Mouse (Mus musculus): ENCODE results near the gene Dbndd1. TPM values are rescaled to one million over a fixed set of nuclear protein-coding genes. Genes with fewer than 3 reads are reported as not detected.
A peak's percentile ranks its signal among the peaks of the same experiment; 100 is the strongest.

Dbndd1 gene
- polyA plus RNA-seq, 1 experiment from 2014 or later = 94.2 TPM

GRCm38 (mm10) chr8:123518172-123518571 lies 2.9 kb upstream of the Dbndd1 start:
- ATAC-seq = no peak
- H3K9ac ChIP-seq (ENCODE audit: low read length) = peak overlapping the region; percentile 32; the same call in 1 of the 2 replicates

GRCm38 (mm10) chr8:123516596-123516995 lies 1.3 kb upstream of the Dbndd1 start:
- H3K27ac ChIP-seq (ENCODE audit: low read depth, low read length) = no peak overlapping the region
- H3K9me3 ChIP-seq (replicated peaks; ENCODE audit: control insufficient read depth, low read length) = no peaks in the 10 kb centered on the region
- H3K4me2 ChIP-seq (ENCODE audit: low read length) = no peak overlapping the region
- ATAC-seq = no peak
- H3K4me3 ChIP-seq (ENCODE audit: low read depth, low read length) = no peak overlapping the region
- H3K9ac ChIP-seq (ENCODE audit: low read length) = no peak overlapping the region
- WGBS = 41% methylated on average over 2 of the region's 2 CpGs
- DNase-seq (ENCODE audit: low spot score) = no peak
- H3K4me1 ChIP-seq (ENCODE audit: control insufficient read depth, insufficient read depth, low read length) = peaks cover 17% of the 10 kb centered on the region
- H3K36me3 ChIP-seq (ENCODE audit: control insufficient read depth, insufficient read depth, low read length) = peaks cover 13% of the 10 kb centered on the region
- H3K27me3 ChIP-seq (replicated peaks; ENCODE audit: control insufficient read depth, insufficient read depth, low read length) = no peaks in the 10 kb centered on the region

More at GRCm38 (mm10) chr8:123518172-123518571, 2.9 kb upstream of the Dbndd1 start:
- WGBS = 34% methylated on average over 10 of the region's 10 CpGs
- Histone ChIP-seq H3K27me3 (replicated peaks; ENCODE audit: control insufficient read depth, insufficient read depth, low read length) (no peaks in the 10 kb centered on the region), H3K27ac (ENCODE audit: low read depth, low read length) (0 out of 2 replicates have a peak overlapping the region, but pooled peaks have one; percentile 14), H3K4me2 (ENCODE audit: low read length) (peak overlapping the region; percentile 97), H3K36me3 (ENCODE audit: control insufficient read depth, insufficient read depth, low read length) (peaks cover 26% of the 10 kb centered on the region), H3K4me1 (ENCODE audit: control insufficient read depth, insufficient read depth, low read length) (peaks cover 13% of the 10 kb centered on the region), H3K4me3 (ENCODE audit: low read depth, low read length) (peak overlapping the region; percentile 77), H3K9me3 (replicated peaks; ENCODE audit: control insufficient read depth, low read length) (no peaks in the 10 kb centered on the region)
- no peak for DNase-seq (ENCODE audit: low spot score)

GRCm38 (mm10) chr8:123515540-123515897 lies 256 bp upstream of the Dbndd1 start:
- peak overlapping the region; percentile 78 for H3K4me3 ChIP-seq (ENCODE audit: low read depth, low read length)
- H3K4me1 ChIP-seq (ENCODE audit: control insufficient read depth, insufficient read depth, low read length) = peaks cover 17% of the 10 kb centered on the region
- ATAC-seq (peak; percentile 36), DNase-seq (ENCODE audit: low spot score) (peak; percentile 74)
- H3K36me3 ChIP-seq (ENCODE audit: control insufficient read depth, insufficient read depth, low read length) = peaks cover 15% of the 10 kb centered on the region
- H3K9ac ChIP-seq (ENCODE audit: low read length) = peak overlapping the region; percentile 75
- H3K4me2 ChIP-seq (ENCODE audit: low read length) = peak overlapping the region; percentile 80
- WGBS = under 1% methylated on average over 11 of the region's 11 CpGs
- peak overlapping the region; percentile 39; the same call in 1 of the 2 replicates for H3K27ac ChIP-seq (ENCODE audit: low read depth, low read length)
- H3K9me3 ChIP-seq (replicated peaks; ENCODE audit: control insufficient read depth, low read length) = no peaks in the 10 kb centered on the region
- no peaks in the 10 kb centered on the region for H3K27me3 ChIP-seq (replicated peaks; ENCODE audit: control insufficient read depth, insufficient read depth, low read length)

DNA sequence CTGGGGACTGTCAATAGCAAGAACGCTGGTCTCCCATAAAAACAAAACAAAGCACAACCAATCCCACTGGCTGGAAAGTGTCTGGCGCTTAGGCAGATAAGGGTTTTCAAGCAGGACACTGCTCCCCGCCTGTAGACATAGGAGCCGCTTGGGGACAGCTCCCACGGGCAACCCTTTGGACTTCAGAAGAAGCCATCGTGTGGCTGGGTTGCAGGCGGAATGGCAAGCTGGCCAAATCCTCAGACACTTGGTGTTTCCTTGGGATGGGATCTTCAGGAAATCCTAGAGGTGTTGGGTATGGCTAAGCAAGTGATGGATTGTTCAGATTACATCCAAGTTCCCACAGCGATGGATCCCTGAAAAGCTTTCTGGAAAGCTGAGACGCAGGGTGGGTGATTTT lies 1.1 kb downstream of the Dbndd1 start:
- WGBS = 3% methylated on average over 9 of the region's 9 CpGs
- no peaks in the 10 kb centered on the region for H3K9me3 ChIP-seq (replicated peaks; ENCODE audit: control insufficient read depth, low read length)
- DNase-seq (ENCODE audit: low spot score) (peak; percentile 31), ATAC-seq (no peak)
- peak overlapping the region; percentile 75 for H3K9ac ChIP-seq (ENCODE audit: low read length)
- peak overlapping the region; percentile 80 for H3K4me2 ChIP-seq (ENCODE audit: low read length)
- peak overlapping the region; percentile 78 for H3K4me3 ChIP-seq (ENCODE audit: low read depth, low read length)
- no peaks in the 10 kb centered on the region for H3K27me3 ChIP-seq (replicated peaks; ENCODE audit: control insufficient read depth, insufficient read depth, low read length)
- H3K27ac ChIP-seq (ENCODE audit: low read depth, low read length) = peak overlapping the region; percentile 77
- H3K36me3 ChIP-seq (ENCODE audit: control insufficient read depth, insufficient read depth, low read length) = peaks cover 26% of the 10 kb centered on the region
- peaks cover 12% of the 10 kb centered on the region for H3K4me1 ChIP-seq (ENCODE audit: control insufficient read depth, insufficient read depth, low read length)

GRCm38 (mm10) chr8:123510819-123511218 lies 4.4 kb downstream of the Dbndd1 start:
- 80% methylated on average over 5 of the region's 5 CpGs for WGBS
- peaks cover 12% of the 10 kb centered on the region for H3K4me1 ChIP-seq (ENCODE audit: control insufficient read depth, insufficient read depth, low read length)
- peaks cover 59% of the 10 kb centered on the region for H3K36me3 ChIP-seq (ENCODE audit: control insufficient read depth, insufficient read depth, low read length)
- DNase-seq (ENCODE audit: low spot score) (no peak), ATAC-seq (no peak)
- no peak overlapping the region for H3K9ac ChIP-seq (ENCODE audit: low read length)
- no peak overlapping the region for H3K27ac ChIP-seq (ENCODE audit: low read depth, low read length)
- H3K4me3 ChIP-seq (ENCODE audit: low read depth, low read length) = no peak overlapping the region
- H3K4me2 ChIP-seq (ENCODE audit: low read length) = no peak overlapping the region
- no peaks in the 10 kb centered on the region for H3K27me3 ChIP-seq (replicated peaks; ENCODE audit: control insufficient read depth, insufficient read depth, low read length)
- H3K9me3 ChIP-seq (replicated peaks; ENCODE audit: control insufficient read depth, low read length) = no peaks in the 10 kb centered on the region

DNA sequence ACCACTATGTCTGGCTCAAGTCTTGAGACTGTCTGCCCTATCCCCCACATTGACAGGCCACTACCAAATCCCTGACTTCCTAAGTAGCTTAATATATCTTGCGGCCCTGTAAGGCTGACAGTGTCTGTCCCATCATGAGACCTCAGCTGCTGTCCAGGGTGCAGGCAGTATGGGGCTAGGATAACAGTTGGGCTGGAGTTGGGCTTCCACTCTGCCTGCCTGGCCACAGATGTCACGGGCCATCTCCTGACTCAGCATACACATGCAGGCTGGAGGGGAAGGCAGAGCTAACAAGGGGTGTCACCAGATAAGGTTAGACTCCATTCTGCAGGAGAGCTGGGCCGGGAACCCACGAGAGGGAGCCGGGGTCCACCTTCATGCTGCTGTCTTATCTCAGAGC lies 8.1 kb downstream of the Dbndd1 start:
- WGBS = 95% methylated on average over 5 of the region's 5 CpGs
- Histone ChIP-seq H3K9me3 (replicated peaks; ENCODE audit: control insufficient read depth, low read length) (0 out of 2 replicates have a peak, but pooled peaks cover 2% of the 10 kb centered on the region), H3K4me3 (ENCODE audit: low read depth, low read length) (no peak overlapping the region), H3K27ac (ENCODE audit: low read depth, low read length) (no peak overlapping the region), H3K4me1 (ENCODE audit: control insufficient read depth, insufficient read depth, low read length) (no peaks in the 10 kb centered on the region), H3K9ac (ENCODE audit: low read length) (no peak overlapping the region), H3K27me3 (replicated peaks; ENCODE audit: control insufficient read depth, insufficient read depth, low read length) (no peaks in the 10 kb centered on the region), H3K4me2 (ENCODE audit: low read length) (no peak overlapping the region), H3K36me3 (ENCODE audit: control insufficient read depth, insufficient read depth, low read length) (peaks cover 95% of the 10 kb centered on the region)
- ATAC-seq (no peak), DNase-seq (ENCODE audit: low spot score) (no peak)

GRCm38 (mm10) chr8:123505695-123506094 lies 9.6 kb downstream of the Dbndd1 start:
- no peak for DNase-seq (ENCODE audit: low spot score)
- 89% methylated on average over 9 of the region's 9 CpGs for WGBS

GRCm38 (mm10) chr8:123505267-123505666 lies 10.0 kb downstream of the Dbndd1 start:
- 0 out of 2 replicates have a peak, but pooled peaks cover 2% of the 10 kb centered on the region for H3K9me3 ChIP-seq (replicated peaks; ENCODE audit: control insufficient read depth, low read length)
- no peak overlapping the region for H3K4me2 ChIP-seq (ENCODE audit: low read length)
- peaks cover 99% of the 10 kb centered on the region for H3K36me3 ChIP-seq (ENCODE audit: control insufficient read depth, insufficient read depth, low read length)
- DNase-seq (ENCODE audit: low spot score) (no peak), ATAC-seq (no peak)
- H3K27ac ChIP-seq (ENCODE audit: low read depth, low read length) = no peak overlapping the region
- no peak overlapping the region for H3K9ac ChIP-seq (ENCODE audit: low read length)
- H3K4me3 ChIP-seq (ENCODE audit: low read depth, low read length) = no peak overlapping the region
- WGBS = 78% methylated on average over 4 of the region's 4 CpGs
- H3K4me1 ChIP-seq (ENCODE audit: control insufficient read depth, insufficient read depth, low read length) = no peaks in the 10 kb centered on the region
- H3K27me3 ChIP-seq (replicated peaks; ENCODE audit: control insufficient read depth, insufficient read depth, low read length) = no peaks in the 10 kb centered on the region

More at GRCm38 (mm10) chr8:123505695-123506094, 9.6 kb downstream of the Dbndd1 start:
- H3K27ac ChIP-seq (ENCODE audit: low read depth, low read length) = no peak overlapping the region
- H3K36me3 ChIP-seq (ENCODE audit: control insufficient read depth, insufficient read depth, low read length) = peaks cover 99% of the 10 kb centered on the region
- H3K4me1 ChIP-seq (ENCODE audit: control insufficient read depth, insufficient read depth, low read length) = no peaks in the 10 kb centered on the region
- H3K4me2 ChIP-seq (ENCODE audit: low read length) = no peak overlapping the region
- H3K4me3 ChIP-seq (ENCODE audit: low read depth, low read length) = no peak overlapping the region
- 0 out of 2 replicates have a peak, but pooled peaks cover 2% of the 10 kb centered on the region for H3K9me3 ChIP-seq (replicated peaks; ENCODE audit: control insufficient read depth, low read length)
- ATAC-seq = no peak
- H3K27me3 ChIP-seq (replicated peaks; ENCODE audit: control insufficient read depth, insufficient read depth, low read length) = no peaks in the 10 kb centered on the region
- H3K9ac ChIP-seq (ENCODE audit: low read length) = no peak overlapping the region

DNA sequence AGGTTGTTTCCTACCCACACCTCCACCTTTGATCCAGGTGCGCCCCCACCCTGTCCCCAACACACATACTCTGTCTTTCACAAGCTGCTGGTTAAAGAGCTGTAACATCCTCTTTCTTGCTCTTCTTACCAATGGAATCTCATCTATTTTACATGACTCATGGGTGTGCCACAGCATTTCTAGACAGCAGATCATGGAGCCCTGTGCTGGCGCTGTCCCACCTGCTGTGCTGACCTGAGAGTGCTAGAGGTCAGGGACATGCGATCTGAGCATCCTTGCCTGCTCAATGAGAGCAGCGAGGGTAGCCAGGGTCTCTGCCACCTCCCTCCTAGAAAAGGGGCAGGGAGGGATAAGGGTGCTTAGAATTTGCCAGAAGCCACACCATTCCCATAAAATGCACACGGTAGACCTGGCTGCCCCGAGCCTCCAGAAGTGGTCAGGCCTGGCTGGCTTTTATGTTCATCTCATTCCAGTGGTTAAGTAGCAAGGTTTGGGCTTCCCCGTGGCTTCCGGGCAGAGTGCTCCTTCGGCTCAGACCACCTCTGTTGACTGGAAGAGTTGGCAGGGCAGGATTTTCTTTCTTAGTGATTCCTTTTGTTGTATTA lies 10.6 kb downstream of the Dbndd1 start:
- no peak for ATAC-seq
- no peak for DNase-seq (ENCODE audit: low spot score)
- Histone ChIP-seq H3K27me3 (replicated peaks; ENCODE audit: control insufficient read depth, insufficient read depth, low read length) (no peaks in the 10 kb centered on the region), H3K9me3 (replicated peaks; ENCODE audit: control insufficient read depth, low read length) (0 out of 2 replicates have a peak, but pooled peaks cover 2% of the 10 kb centered on the region), H3K9ac (ENCODE audit: low read length) (no peak overlapping the region), H3K4me1 (ENCODE audit: control insufficient read depth, insufficient read depth, low read length) (no peaks in the 10 kb centered on the region), H3K4me3 (ENCODE audit: low read depth, low read length) (no peak overlapping the region), H3K27ac (ENCODE audit: low read depth, low read length) (no peak overlapping the region), H3K36me3 (ENCODE audit: control insufficient read depth, insufficient read depth, low read length) (peaks cover 98% of the 10 kb centered on the region), H3K4me2 (ENCODE audit: low read length) (no peak overlapping the region)
- 90% methylated on average over 9 of the region's 9 CpGs for WGBS

All from forebrain, embryonic 14.5 days (tissue).